Comparison of ENCODE assay signal across 13 mouse cellular contexts in the genomic region with DNA sequence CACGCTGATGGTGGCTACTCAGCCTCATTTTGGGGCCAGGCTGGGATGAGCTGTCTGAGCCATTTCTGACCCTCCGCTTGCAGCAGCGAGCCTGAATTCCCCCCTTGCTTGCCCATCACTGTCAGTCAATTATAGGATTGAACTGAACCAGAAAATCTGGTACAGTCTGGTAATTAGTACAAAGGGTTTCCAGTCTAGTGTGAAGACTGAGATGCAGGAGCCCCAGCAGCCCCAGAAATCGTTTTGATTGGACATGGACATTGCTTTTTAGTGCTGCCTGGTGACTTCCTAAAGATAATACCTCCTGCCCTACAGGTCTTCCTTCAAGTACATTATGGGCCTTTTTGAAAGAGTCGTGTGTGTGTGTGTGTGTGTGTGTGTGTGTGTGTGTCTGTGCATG.
DNase-seq lines count a peak whose midpoint lies in the region; ATAC-seq lines count a peak whose summit lies in the region.
"Had no signal": no experiment of that assay in that cellular context is flagged by ENCODE, and none has a peak within 500 bp of the region (broad histone marks: within the 10 kb centered on the region; RNA-seq: fewer than 3 reads in every experiment).

No protein-coding gene starts in this region.

- no peak overlapping the region for H3K9ac ChIP-seq in embryonic facial prominence, embryonic 14.5 days (ENCODE audit: low read depth, low read length)
- H3K9ac ChIP-seq in hindbrain, embryonic 11.5 days (ENCODE audit: low read depth, low read length) = peak overlapping the region; percentile 8; the same call in 1 of the 2 replicates
- H3K9ac ChIP-seq in midbrain, embryonic 14.5 days (replicated peaks; ENCODE audit: low read length) = peak overlapping the region; percentile 31; the same call in 1 of the 2 replicates
- H3K9ac ChIP-seq: embryonic facial prominence, embryonic 15.5 days had no signal

- no peak; the same call in 1 of the 2 replicates for ATAC-seq in embryonic facial prominence, embryonic 14.5 days (ENCODE audit: low read depth)
- ATAC-seq in hindbrain, embryonic 11.5 days (ENCODE audit: low FRiP score) = peak; percentile 71
- ATAC-seq in midbrain, embryonic 14.5 days (ENCODE audit: low FRiP score, low TSS enrichment) = peak; percentile 43
- ATAC-seq in activated CD4-positive, CD25-positive, alpha-beta regulatory T cell, adult 4 months = no peak

- H3K4me2 ChIP-seq in embryonic facial prominence, embryonic 14.5 days (ENCODE audit: low read depth, low read length) = no peak overlapping the region
- peak overlapping the region; percentile 1 for H3K4me2 ChIP-seq in hindbrain, embryonic 11.5 days (replicated peaks; ENCODE audit: low read depth, low read length)
- H3K4me2 ChIP-seq in midbrain, embryonic 14.5 days (ENCODE audit: low read length) = peak overlapping the region; percentile 41
- H3K4me2 ChIP-seq: embryonic facial prominence, embryonic 15.5 days; heart, embryonic 11.5 days had no signal

- H3K27ac ChIP-seq in embryonic facial prominence, embryonic 14.5 days (replicated peaks; ENCODE audit: low read depth, low read length) = no peak overlapping the region
- peak overlapping the region; percentile 67 for H3K27ac ChIP-seq in hindbrain, embryonic 11.5 days (ENCODE audit: low read depth, low read length)
- H3K27ac ChIP-seq in midbrain, embryonic 14.5 days (replicated peaks; ENCODE audit: low read depth, low read length) = peak overlapping the region; percentile 45; the same call in 1 of the 2 replicates
- H3K27ac ChIP-seq: embryonic facial prominence, embryonic 15.5 days had no signal

- DNase-seq in embryonic facial prominence, embryonic 14.5 days (ENCODE audit: low spot score) = peak; percentile 48
- peak; percentile 56 for DNase-seq in hindbrain, embryonic 11.5 days (ENCODE audit: low spot score)
- peak; percentile 57 for DNase-seq in midbrain, embryonic 14.5 days
- DNase-seq in retina, postnatal 7 days (ENCODE audit: low read depth, low spot score) = peak; percentile 24
- DNase-seq in ovary, postnatal 10 days (ENCODE audit: low spot score) = no peak
- DNase-seq in spleen, postnatal 10 days (ENCODE audit: low spot score in 2 of 2) = no peak
- DNase-seq: adrenal gland, postnatal 36 days; cerebellum, adult 18-20 months; kidney, postnatal 10 days; lung, postnatal 10 days had no signal

- H3K27me3 ChIP-seq in embryonic facial prominence, embryonic 14.5 days (replicated peaks; ENCODE audit: control insufficient read depth, insufficient read depth, low read length) = no peaks in the 10 kb centered on the region
- no peaks in the 10 kb centered on the region for H3K27me3 ChIP-seq in hindbrain, embryonic 11.5 days (ENCODE audit: control insufficient read depth, insufficient read depth, low read length)
- no peaks in the 10 kb centered on the region for H3K27me3 ChIP-seq in midbrain, embryonic 14.5 days (ENCODE audit: control insufficient read depth, insufficient read depth, low read length)
- H3K27me3 ChIP-seq: embryonic facial prominence, embryonic 15.5 days had no signal

- 20% methylated on average over 5 of the region's 5 CpGs for WGBS in embryonic facial prominence, embryonic 14.5 days
- 20% methylated on average over 5 of the region's 5 CpGs for WGBS in hindbrain, embryonic 11.5 days
- WGBS in midbrain, embryonic 14.5 days = 4% methylated on average over 5 of the region's 5 CpGs

- H3K36me3 ChIP-seq in embryonic facial prominence, embryonic 14.5 days (ENCODE audit: control insufficient read depth, insufficient read depth, low read length) = no peaks in the 10 kb centered on the region
- H3K36me3 ChIP-seq in hindbrain, embryonic 11.5 days (ENCODE audit: control insufficient read depth, insufficient read depth, low read length) = no peaks in the 10 kb centered on the region
- no peaks in the 10 kb centered on the region for H3K36me3 ChIP-seq in midbrain, embryonic 14.5 days (ENCODE audit: control insufficient read depth, insufficient read depth, low read length)
- H3K36me3 ChIP-seq: embryonic facial prominence, embryonic 15.5 days had no signal

- no peaks in the 10 kb centered on the region for H3K9me3 ChIP-seq in embryonic facial prominence, embryonic 14.5 days (ENCODE audit: control insufficient read depth, low read length)
- H3K9me3 ChIP-seq in hindbrain, embryonic 11.5 days (ENCODE audit: control insufficient read depth, low read length) = no peaks in the 10 kb centered on the region
- no peaks in the 10 kb centered on the region for H3K9me3 ChIP-seq in midbrain, embryonic 14.5 days (ENCODE audit: control insufficient read depth, low read length)
- H3K9me3 ChIP-seq: embryonic facial prominence, embryonic 15.5 days had no signal

- no peak overlapping the region for H3K4me3 ChIP-seq in embryonic facial prominence, embryonic 14.5 days (ENCODE audit: low read depth, low read length)
- H3K4me3 ChIP-seq in hindbrain, embryonic 11.5 days (ENCODE audit: low read depth, low read length) = peak overlapping the region; percentile 32; the same call in 1 of the 2 replicates
- peak overlapping the region; percentile 14; the same call in 1 of the 2 replicates for H3K4me3 ChIP-seq in midbrain, embryonic 14.5 days (replicated peaks; ENCODE audit: low read depth, low read length)
- H3K4me3 ChIP-seq: embryonic facial prominence, embryonic 15.5 days had no signal

- no peaks in the 10 kb centered on the region for H3K4me1 ChIP-seq in embryonic facial prominence, embryonic 14.5 days (ENCODE audit: control insufficient read depth, insufficient read depth, low read length)
- peaks cover 5% of the 10 kb centered on the region for H3K4me1 ChIP-seq in hindbrain, embryonic 11.5 days (replicated peaks; ENCODE audit: control insufficient read depth, insufficient read depth, low read length)
- peaks cover 24% of the 10 kb centered on the region for H3K4me1 ChIP-seq in midbrain, embryonic 14.5 days (ENCODE audit: control insufficient read depth, insufficient read depth, low read length)
- H3K4me1 ChIP-seq: embryonic facial prominence, embryonic 15.5 days had no signal

Comparison
In these comparisons a context has a peak if more than half of its experiments do, and no peak if none do; other contexts are left out.
1. ATAC-seq: peak in hindbrain, embryonic 11.5 days (single experiment) and midbrain, embryonic 14.5 days (single experiment); none in embryonic facial prominence, embryonic 14.5 days (single experiment) and activated CD4-positive, CD25-positive, alpha-beta regulatory T cell, adult 4 months (single experiment).
2. DNase-seq: peak in embryonic facial prominence, embryonic 14.5 days (single experiment), hindbrain, embryonic 11.5 days (single experiment), midbrain, embryonic 14.5 days (single experiment) and retina, postnatal 7 days (single experiment); none in ovary, postnatal 10 days (single experiment) and spleen, postnatal 10 days (0 of 2).